Mouse (Mus musculus): ENCODE results near the gene Slain1. TPM values are rescaled to one million over a fixed set of nuclear protein-coding genes. Genes with fewer than 3 reads are reported as not detected.
"Not testable (repeated sequence)": the region's sequence is repeated elsewhere in the genome, so short reads cannot be mapped to it uniquely, and the experiment has no call there.

Gene Slain1
- polyA plus RNA-seq, 1 experiment from 2014 or later: 13.0 TPM

DNA sequence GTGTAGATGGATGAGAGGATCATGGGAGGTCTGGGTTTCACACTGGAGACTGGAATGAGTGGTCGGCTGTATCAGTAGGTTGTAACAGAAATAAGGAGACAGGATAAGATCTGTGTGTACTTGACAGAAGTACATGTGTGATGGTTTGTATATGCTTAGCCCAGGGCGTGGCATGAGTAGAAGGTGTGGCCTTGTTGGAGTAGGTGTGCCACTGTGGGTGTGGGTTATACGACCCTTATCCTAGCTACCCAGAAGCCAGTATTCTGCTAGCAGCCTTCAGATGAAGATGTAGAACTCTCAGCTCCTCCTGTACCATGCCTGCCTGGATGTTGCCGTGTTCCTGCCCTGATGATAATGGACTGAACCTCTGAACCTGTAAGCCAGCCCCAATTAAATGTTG, 100.6 kb downstream of the Slain1 start:
- H3K4me1 ChIP-seq (ENCODE audit: control insufficient read depth, insufficient read depth, low read length); H3K27ac ChIP-seq (ENCODE audit: low read length); H3K4me2 ChIP-seq (ENCODE audit: low read length); H3K36me3 ChIP-seq (ENCODE audit: control insufficient read depth, insufficient read depth, low read length); H3K4me3 ChIP-seq (ENCODE audit: low read depth, low read length); H3K9ac ChIP-seq (ENCODE audit: low read depth, low read length); H3K27me3 ChIP-seq (ENCODE audit: control insufficient read depth, insufficient read depth, low read depth, low read length); H3K9me3 ChIP-seq (replicated peaks; ENCODE audit: control insufficient read depth, low read length, poor library complexity, severe bottlenecking); ATAC-seq: not testable (repeated sequence)
- 91% methylated on average over 4 of the region's 4 CpGs for WGBS

DNA sequence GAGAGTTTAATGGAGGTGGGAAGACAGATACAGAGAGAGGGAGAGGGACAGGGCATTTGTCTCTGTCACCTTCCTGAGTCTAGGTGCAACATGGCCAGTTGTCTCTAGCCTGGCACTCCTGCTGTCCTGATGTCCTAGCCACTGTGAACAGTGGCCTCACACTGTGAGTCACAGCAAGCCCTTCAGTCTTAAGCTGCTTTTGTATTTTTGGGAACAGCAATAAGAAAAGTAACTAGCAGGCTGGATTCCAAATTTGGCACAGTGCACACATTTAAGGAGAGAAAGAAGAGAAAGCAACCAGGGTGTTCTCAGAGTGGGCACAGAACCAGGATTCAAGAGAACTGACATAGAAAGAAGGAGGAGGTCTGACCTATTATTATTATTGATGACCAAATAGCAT, 101.4 kb downstream of the Slain1 start:
- Histone ChIP-seq H3K36me3 (ENCODE audit: control insufficient read depth, insufficient read depth, low read length) (no peaks in the 10 kb centered on the region), H3K27me3 (ENCODE audit: control insufficient read depth, insufficient read depth, low read depth, low read length) (no peaks in the 10 kb centered on the region), H3K4me3 (ENCODE audit: low read depth, low read length) (no peak overlapping the region), H3K4me2 (ENCODE audit: low read length) (no peak overlapping the region), H3K9me3 (replicated peaks; ENCODE audit: control insufficient read depth, low read length, poor library complexity, severe bottlenecking) (no peaks in the 10 kb centered on the region), H3K4me1 (ENCODE audit: control insufficient read depth, insufficient read depth, low read length) (no peaks in the 10 kb centered on the region), H3K27ac (ENCODE audit: low read length) (no peak overlapping the region), H3K9ac (ENCODE audit: low read depth, low read length) (no peak overlapping the region)
- no peak for ATAC-seq

DNA sequence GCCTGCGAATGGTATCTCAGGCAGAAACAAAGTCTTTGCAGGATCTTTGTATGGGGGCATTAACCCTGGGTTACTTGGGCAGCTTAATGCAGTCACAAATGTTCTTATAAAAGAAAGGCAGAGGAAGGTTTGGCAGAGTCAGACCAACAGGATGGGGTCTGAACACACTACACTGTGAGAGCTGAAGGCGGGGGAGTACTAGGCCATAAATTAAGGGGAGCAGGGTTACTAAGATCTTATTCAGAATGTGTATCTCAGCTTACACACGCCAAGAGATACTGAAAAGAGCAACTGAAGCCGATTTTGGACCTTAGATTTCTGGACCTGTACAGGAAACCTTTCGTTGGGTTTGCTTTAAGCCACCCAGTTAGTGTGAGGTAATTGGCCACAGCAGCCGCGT, 102.7 kb downstream of the Slain1 start:
- Histone ChIP-seq H3K4me2 (ENCODE audit: low read length) (no peak overlapping the region), H3K4me1 (ENCODE audit: control insufficient read depth, insufficient read depth, low read length) (no peaks in the 10 kb centered on the region), H3K36me3 (ENCODE audit: control insufficient read depth, insufficient read depth, low read length) (no peaks in the 10 kb centered on the region), H3K9me3 (replicated peaks; ENCODE audit: control insufficient read depth, low read length, poor library complexity, severe bottlenecking) (no peaks in the 10 kb centered on the region), H3K4me3 (ENCODE audit: low read depth, low read length) (no peak overlapping the region), H3K27ac (ENCODE audit: low read length) (no peak overlapping the region), H3K9ac (ENCODE audit: low read depth, low read length) (no peak overlapping the region), H3K27me3 (ENCODE audit: control insufficient read depth, insufficient read depth, low read depth, low read length) (no peaks in the 10 kb centered on the region)
- WGBS: 86% methylated on average over 7 of the region's 7 CpGs
- no peak for ATAC-seq

DNA sequence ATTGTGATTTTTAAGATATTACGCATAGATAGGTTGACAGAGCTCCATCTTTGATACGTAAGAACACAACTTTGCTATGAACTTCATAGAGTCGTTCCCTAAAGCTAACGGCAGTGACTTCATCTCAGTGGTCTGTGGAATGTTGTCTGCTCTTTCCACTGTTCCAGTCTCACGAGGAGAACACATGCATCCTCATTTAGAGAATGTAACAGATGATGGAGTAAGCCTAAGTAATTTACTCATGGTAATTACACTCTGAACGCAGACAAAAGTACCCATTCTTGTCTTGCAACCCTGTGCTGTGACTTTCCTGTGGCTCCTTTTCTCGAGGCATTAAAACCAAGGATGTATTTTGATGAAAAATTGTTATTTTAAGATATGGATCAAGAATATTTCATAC, 104.0 kb downstream of the Slain1 start:
- 85% methylated on average over 7 of the region's 7 CpGs for WGBS
- H3K9ac ChIP-seq (ENCODE audit: low read depth, low read length): no peak overlapping the region
- no peak overlapping the region for H3K4me2 ChIP-seq (ENCODE audit: low read length)
- no peak overlapping the region for H3K27ac ChIP-seq (ENCODE audit: low read length)
- H3K4me3 ChIP-seq (ENCODE audit: low read depth, low read length): no peak overlapping the region
- H3K9me3 ChIP-seq (replicated peaks; ENCODE audit: control insufficient read depth, low read length, poor library complexity, severe bottlenecking): no peaks in the 10 kb centered on the region
- H3K27me3 ChIP-seq (ENCODE audit: control insufficient read depth, insufficient read depth, low read depth, low read length): no peaks in the 10 kb centered on the region
- ATAC-seq: no peak
- H3K36me3 ChIP-seq (ENCODE audit: control insufficient read depth, insufficient read depth, low read length): no peaks in the 10 kb centered on the region
- no peaks in the 10 kb centered on the region for H3K4me1 ChIP-seq (ENCODE audit: control insufficient read depth, insufficient read depth, low read length)

DNA sequence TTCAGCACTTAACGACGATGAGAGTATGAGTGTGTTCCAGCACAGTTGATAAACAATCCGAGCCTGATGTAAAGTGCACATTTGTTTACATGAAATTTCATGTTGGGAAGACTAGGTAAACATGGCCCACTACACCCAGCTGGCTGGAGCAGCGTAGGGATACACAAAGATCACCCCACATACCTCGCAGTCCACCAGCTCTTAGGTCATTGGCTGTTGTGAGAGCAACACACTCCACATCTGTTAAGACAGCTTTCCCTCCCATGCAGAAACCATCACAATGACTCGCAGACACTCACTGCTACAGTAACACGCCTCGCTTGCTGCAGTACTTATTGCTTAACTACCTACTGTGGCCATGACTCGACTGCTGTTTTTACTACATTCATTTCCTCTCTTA, 104.4 kb downstream of the Slain1 start:
- Histone ChIP-seq H3K36me3 (ENCODE audit: control insufficient read depth, insufficient read depth, low read length) (no peaks in the 10 kb centered on the region), H3K9me3 (replicated peaks; ENCODE audit: control insufficient read depth, low read length, poor library complexity, severe bottlenecking) (no peaks in the 10 kb centered on the region), H3K27me3 (ENCODE audit: control insufficient read depth, insufficient read depth, low read depth, low read length) (no peaks in the 10 kb centered on the region), H3K27ac (ENCODE audit: low read length) (no peak overlapping the region), H3K4me1 (ENCODE audit: control insufficient read depth, insufficient read depth, low read length) (no peaks in the 10 kb centered on the region), H3K9ac (ENCODE audit: low read depth, low read length) (no peak overlapping the region), H3K4me2 (ENCODE audit: low read length) (no peak overlapping the region), H3K4me3 (ENCODE audit: low read depth, low read length) (no peak overlapping the region)
- 91% methylated on average over 9 of the region's 9 CpGs for WGBS
- ATAC-seq: no peak

Small RNAs within 50 kb of the gene (microRNA-seq; reads per million reads assigned to microRNA genes)
- gene Gm22877: not detected

Other genes starting within 250 kb of the Slain1 start
- gene Scel, start 136.9 kb upstream of the Slain1 start, polyA plus RNA-seq (2015; fragmentation: Nextera tagmentation; extraction: Ambion mirVana): 0.16 and 0.34 TPM in 2 replicates
- 81.5 and 114 TPM in 2 replicates for gene Ednrb, start 194.2 kb downstream of the Slain1 start, polyA plus RNA-seq (2015; fragmentation: Nextera tagmentation; extraction: Ambion mirVana)

Measured in midbrain, embryonic 16.5 days (tissue).